Mouse (Mus musculus) cerebellum, postnatal 10 days (tissue): Measurements from ENCODE around the gene Iqsec1.

Experiments
- DNase-seq, 2 experiments: peaks; one replicate each; pipeline ENCODE4 v3.0.0; 2021; ENCODE audit warnings: mixed read lengths in 2 of 2

Iqsec1 gene

GRCm38 (mm10) chr6:90722993-90723392, 265.5 kb downstream of the Iqsec1 start:
- DNase-seq = peak; percentile 42 to 51

- peak; percentile 75 to 76 for DNase-seq
Observed at GRCm38 (mm10) chr6:90720996-90721746, 267.3 kb downstream of the Iqsec1 start.

GRCm38 (mm10) chr6:90720201-90720600, 268.3 kb downstream of the Iqsec1 start:
- DNase-seq = no peak

- DNase-seq = no peak
Observed at GRCm38 (mm10) chr6:90719402-90719801, 269.1 kb downstream of the Iqsec1 start.

GRCm38 (mm10) chr6:90718477-90718876, 270.0 kb downstream of the Iqsec1 start:
- peak; percentile 74 to 85 for DNase-seq

GRCm38 (mm10) chr6:90717711-90718110, 270.8 kb downstream of the Iqsec1 start:
- DNase-seq = peak in 1 of 2 experiments; percentile 60

GRCm38 (mm10) chr6:90716853-90717252, 271.6 kb downstream of the Iqsec1 start:
- DNase-seq = no peak

GRCm38 (mm10) chr6:90716066-90716704, 272.3 kb downstream of the Iqsec1 start:
- peak; percentile 74 to 80 for DNase-seq

GRCm38 (mm10) chr6:90715245-90715905, 273.1 kb downstream of the Iqsec1 start:
- DNase-seq = no peak

GRCm38 (mm10) chr6:90713650-90714049, 274.8 kb downstream of the Iqsec1 start:
- DNase-seq = no peak

- peak; percentile 71 to 72 for DNase-seq
Observed at GRCm38 (mm10) chr6:90712486-90713480, 275.7 kb downstream of the Iqsec1 start.

GRCm38 (mm10) chr6:90712063-90712462, 276.4 kb downstream of the Iqsec1 start:
- no peak for DNase-seq

- DNase-seq = peak; percentile 85 to 90
Observed at GRCm38 (mm10) chr6:90711476-90712035, 276.9 kb downstream of the Iqsec1 start.

- no peak for DNase-seq
Observed at GRCm38 (mm10) chr6:90710778-90711177, 277.7 kb downstream of the Iqsec1 start.

GRCm38 (mm10) chr6:90709929-90710777, 278.3 kb downstream of the Iqsec1 start:
- peak; percentile 47 to 52 for DNase-seq

GRCm38 (mm10) chr6:90708061-90708618, 280.3 kb downstream of the Iqsec1 start:
- DNase-seq = no peak

GRCm38 (mm10) chr6:90707143-90707542, 281.3 kb downstream of the Iqsec1 start:
- peak in 1 of 2 experiments; percentile 26 for DNase-seq

GRCm38 (mm10) chr6:90706490-90706889, 282.0 kb downstream of the Iqsec1 start:
- peak; percentile 42 to 69 for DNase-seq

- peak; percentile 50 to 53 for DNase-seq
Observed at GRCm38 (mm10) chr6:90705738-90706137, 282.7 kb downstream of the Iqsec1 start.

GRCm38 (mm10) chr6:90704705-90705344, 283.7 kb downstream of the Iqsec1 start:
- DNase-seq = peak; percentile 92 to 96
